Mouse (Mus musculus): ENCODE results near the gene Ccsap.

GRCm38 (mm10) chr8:123806374-123806935, 53.6 kb downstream of the Ccsap start:
- no peak for TF ChIP-seq CTCF (conservative IDR thresholded peaks at IDR 0.05; ENCODE audit: insufficient read depth, insufficient read length, low read depth, low read length)
- no peak for TF ChIP-seq POLR2A (IDR thresholded peaks at IDR 0.05; ENCODE audit: low read depth, low read length)
